Mouse (Mus musculus): ENCODE measurements around the gene Vps16. TPM values are rescaled to one million over a fixed set of nuclear protein-coding genes. Genes with fewer than 3 reads are reported as not detected.

The Vps16 gene
- polyA plus RNA-seq, 1 experiment: 38.8 TPM

DNA sequence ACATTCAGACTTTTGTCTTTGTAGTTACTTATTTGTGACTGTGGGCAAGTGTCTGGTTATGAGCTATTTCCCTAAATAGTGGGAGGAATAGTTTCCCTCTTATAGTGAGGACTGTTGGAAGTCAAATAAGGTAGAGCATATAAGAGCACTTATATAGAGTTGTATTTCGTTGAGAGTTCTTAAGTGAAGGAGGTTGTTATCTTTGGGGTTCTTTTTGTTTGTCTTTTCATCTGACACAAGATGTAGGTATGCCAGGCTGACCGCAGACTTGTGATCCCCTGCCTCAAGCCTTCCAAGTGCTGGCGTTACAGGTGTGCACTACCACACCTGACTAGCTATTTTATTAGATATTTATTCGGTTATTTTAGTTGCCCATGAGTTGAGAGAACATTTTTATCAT lies 58.0 kb downstream of the Vps16 start:
- 0 out of 2 replicates have a peak, but pooled peaks cover 2% of the 10 kb centered on the region for H3K36me3 ChIP-seq (ENCODE audit: control insufficient read depth, insufficient read depth, low read length)
- WGBS: 90% methylated on average over 4 of the region's 4 CpGs
- H3K4me1 ChIP-seq (ENCODE audit: control insufficient read depth, insufficient read depth, insufficient read length, low read length): no peaks in the 10 kb centered on the region
- TF ChIP-seq POLR2A (IDR thresholded peaks at IDR 0.05; ENCODE audit: low read depth, low read length) (no peak), CTCF (IDR thresholded peaks at IDR 0.05; ENCODE audit: extremely low read depth, insufficient read length, insufficient replicate concordance, low read depth, low read length) (no peak)
- no peaks in the 10 kb centered on the region for H3K27me3 ChIP-seq (ENCODE audit: control insufficient read depth, insufficient read depth, low read length)
- no peak overlapping the region for H3K4me3 ChIP-seq (ENCODE audit: low read depth, low read length)
- no peak overlapping the region for H3K27ac ChIP-seq (ENCODE audit: insufficient read depth, low read depth, low read length)

DNA sequence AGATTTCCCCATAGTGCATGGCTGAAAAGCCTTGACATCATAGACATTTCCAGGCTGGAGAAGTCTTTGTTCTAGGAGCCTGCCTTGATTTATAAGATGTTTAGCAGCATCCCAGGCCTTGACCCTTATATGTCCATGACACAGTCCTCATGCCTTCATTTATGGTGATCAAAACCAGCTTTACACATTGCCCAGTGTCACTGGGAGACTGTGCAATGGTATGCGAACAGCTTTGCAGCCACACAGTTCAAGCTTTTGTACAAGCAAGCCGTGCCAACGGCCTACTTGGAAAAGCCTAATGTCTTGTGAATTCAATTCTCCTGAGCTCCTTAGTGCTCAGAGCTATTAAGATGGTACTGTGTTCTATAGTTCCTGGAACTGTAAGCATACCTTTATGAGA lies 58.6 kb downstream of the Vps16 start:
- Histone ChIP-seq H3K27ac (ENCODE audit: insufficient read depth, low read depth, low read length) (no peak overlapping the region), H3K27me3 (ENCODE audit: control insufficient read depth, insufficient read depth, low read length) (no peaks in the 10 kb centered on the region), H3K4me3 (ENCODE audit: low read depth, low read length) (no peak overlapping the region), H3K36me3 (ENCODE audit: control insufficient read depth, insufficient read depth, low read length) (0 out of 2 replicates have a peak, but pooled peaks cover 2% of the 10 kb centered on the region), H3K4me1 (ENCODE audit: control insufficient read depth, insufficient read depth, insufficient read length, low read length) (no peaks in the 10 kb centered on the region)
- no peak for TF ChIP-seq POLR2A (IDR thresholded peaks at IDR 0.05; ENCODE audit: low read depth, low read length)
- no peak for TF ChIP-seq CTCF (IDR thresholded peaks at IDR 0.05; ENCODE audit: extremely low read depth, insufficient read length, insufficient replicate concordance, low read depth, low read length)
- 94% methylated on average over 3 of the region's 3 CpGs for WGBS

DNA sequence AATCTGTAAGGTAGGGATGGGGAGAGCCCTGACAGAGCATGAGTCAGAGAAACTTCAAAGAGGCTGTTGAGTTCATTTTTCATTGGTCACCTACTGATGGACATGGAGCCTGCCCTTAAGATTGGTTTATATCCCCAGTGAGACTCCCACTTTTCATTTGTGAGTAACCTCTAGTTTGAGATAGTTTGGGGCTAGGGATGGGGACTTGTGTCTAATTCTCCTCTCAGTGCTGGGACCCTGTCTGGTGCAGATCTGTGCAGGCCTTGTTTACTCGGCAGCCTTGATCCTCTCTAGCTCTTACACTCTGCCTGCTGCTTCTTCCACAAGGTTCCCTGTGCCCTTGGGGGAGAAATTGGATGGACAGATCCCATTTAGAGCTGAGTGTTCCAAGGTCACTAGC lies 60.1 kb downstream of the Vps16 start:
- Histone ChIP-seq H3K4me1 (ENCODE audit: control insufficient read depth, insufficient read depth, insufficient read length, low read length) (no peaks in the 10 kb centered on the region), H3K4me3 (ENCODE audit: low read depth, low read length) (no peak overlapping the region), H3K27ac (ENCODE audit: insufficient read depth, low read depth, low read length) (no peak overlapping the region), H3K27me3 (ENCODE audit: control insufficient read depth, insufficient read depth, low read length) (no peaks in the 10 kb centered on the region), H3K36me3 (ENCODE audit: control insufficient read depth, insufficient read depth, low read length) (no peaks in the 10 kb centered on the region)
- TF ChIP-seq CTCF (IDR thresholded peaks at IDR 0.05; ENCODE audit: extremely low read depth, insufficient read length, insufficient replicate concordance, low read depth, low read length) (no peak), POLR2A (IDR thresholded peaks at IDR 0.05; ENCODE audit: low read depth, low read length) (no peak)
- WGBS: 83% methylated on average over 1 of the region's 1 CpGs

DNA sequence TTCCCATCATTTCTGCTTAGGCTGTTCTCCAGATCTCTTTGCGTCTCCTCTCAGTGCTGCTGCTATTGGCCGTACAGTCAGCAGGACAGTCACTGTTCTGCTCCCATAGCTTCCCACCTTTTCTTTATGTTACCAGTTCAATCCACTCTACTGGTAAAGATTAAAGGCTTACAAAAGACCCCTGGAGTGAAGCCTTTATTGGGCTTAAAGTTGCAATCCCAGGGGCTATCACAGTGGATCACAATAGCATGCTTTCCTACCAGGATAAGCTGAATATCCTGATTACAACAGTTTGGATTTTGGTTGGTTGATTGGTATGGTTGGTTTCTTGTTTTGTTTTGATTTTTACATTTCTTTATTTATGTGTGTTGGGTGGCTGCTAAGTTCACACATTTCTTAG lies 63.9 kb downstream of the Vps16 start:
- 97% methylated on average over 2 of the region's 2 CpGs for WGBS
- Histone ChIP-seq H3K4me3 (ENCODE audit: low read depth, low read length) (no peak overlapping the region), H3K27ac (ENCODE audit: insufficient read depth, low read depth, low read length) (no peak overlapping the region), H3K36me3 (ENCODE audit: control insufficient read depth, insufficient read depth, low read length) (no peaks in the 10 kb centered on the region), H3K27me3 (ENCODE audit: control insufficient read depth, insufficient read depth, low read length) (no peaks in the 10 kb centered on the region), H3K4me1 (ENCODE audit: control insufficient read depth, insufficient read depth, insufficient read length, low read length) (no peaks in the 10 kb centered on the region)
- TF ChIP-seq POLR2A (IDR thresholded peaks at IDR 0.05; ENCODE audit: low read depth, low read length): no peak
- no peak for TF ChIP-seq CTCF (IDR thresholded peaks at IDR 0.05; ENCODE audit: extremely low read depth, insufficient read length, insufficient replicate concordance, low read depth, low read length)

DNA sequence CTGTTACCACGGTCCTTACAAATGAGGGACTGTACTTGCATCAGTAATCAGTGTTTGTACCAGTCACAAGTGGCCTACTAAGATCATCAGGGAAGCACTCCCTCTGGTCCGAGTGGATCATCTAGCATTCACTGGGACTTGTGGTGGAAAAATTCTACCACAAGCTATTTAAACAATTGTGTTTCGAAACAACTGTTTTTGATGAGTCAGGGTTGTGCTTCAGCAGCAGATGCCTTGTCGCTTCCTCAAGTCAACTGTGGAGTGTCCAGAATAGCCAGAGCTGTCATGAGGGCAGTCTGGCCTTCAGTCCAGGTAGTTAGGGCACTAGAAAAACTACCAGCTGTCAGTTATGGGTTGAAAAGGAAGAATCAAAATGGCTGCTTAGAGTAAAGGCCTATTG lies 64.5 kb downstream of the Vps16 start:
- H3K4me3 ChIP-seq (ENCODE audit: low read depth, low read length): no peak overlapping the region
- no peaks in the 10 kb centered on the region for H3K4me1 ChIP-seq (ENCODE audit: control insufficient read depth, insufficient read depth, insufficient read length, low read length)
- TF ChIP-seq POLR2A (IDR thresholded peaks at IDR 0.05; ENCODE audit: low read depth, low read length) (no peak), CTCF (IDR thresholded peaks at IDR 0.05; ENCODE audit: extremely low read depth, insufficient read length, insufficient replicate concordance, low read depth, low read length) (no peak)
- WGBS: 83% methylated on average over 4 of the region's 4 CpGs
- no peaks in the 10 kb centered on the region for H3K36me3 ChIP-seq (ENCODE audit: control insufficient read depth, insufficient read depth, low read length)
- H3K27me3 ChIP-seq (ENCODE audit: control insufficient read depth, insufficient read depth, low read length): no peaks in the 10 kb centered on the region
- H3K27ac ChIP-seq (ENCODE audit: insufficient read depth, low read depth, low read length): no peak overlapping the region

DNA sequence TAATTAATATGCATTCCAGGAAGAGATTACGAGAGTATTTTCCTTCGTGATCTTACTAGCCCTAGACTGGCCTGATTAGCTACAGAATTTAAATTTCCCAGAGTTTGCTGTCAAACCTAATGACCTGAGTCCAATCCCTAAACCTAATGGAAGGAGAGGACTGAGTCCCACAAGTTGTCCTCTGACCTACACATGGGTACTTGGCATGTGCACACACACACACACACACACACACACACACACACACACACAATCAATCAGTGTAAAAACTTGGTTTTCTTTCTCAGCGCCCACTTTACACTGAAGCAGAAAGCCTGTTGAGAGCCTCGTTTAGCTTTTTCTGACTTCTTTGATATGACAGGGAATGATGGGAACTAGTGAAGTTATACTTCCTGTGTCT lies 67.0 kb downstream of the Vps16 start:
- WGBS: 78% methylated on average over 4 of the region's 4 CpGs
- H3K4me3 ChIP-seq (ENCODE audit: low read depth, low read length): no peak overlapping the region
- H3K27ac ChIP-seq (ENCODE audit: insufficient read depth, low read depth, low read length): no peak overlapping the region
- H3K36me3 ChIP-seq (ENCODE audit: control insufficient read depth, insufficient read depth, low read length): no peaks in the 10 kb centered on the region
- no peak for TF ChIP-seq POLR2A (IDR thresholded peaks at IDR 0.05; ENCODE audit: low read depth, low read length)
- TF ChIP-seq CTCF (IDR thresholded peaks at IDR 0.05; ENCODE audit: extremely low read depth, insufficient read length, insufficient replicate concordance, low read depth, low read length): no peak
- no peaks in the 10 kb centered on the region for H3K4me1 ChIP-seq (ENCODE audit: control insufficient read depth, insufficient read depth, insufficient read length, low read length)
- H3K27me3 ChIP-seq (ENCODE audit: control insufficient read depth, insufficient read depth, low read length): no peaks in the 10 kb centered on the region

DNA sequence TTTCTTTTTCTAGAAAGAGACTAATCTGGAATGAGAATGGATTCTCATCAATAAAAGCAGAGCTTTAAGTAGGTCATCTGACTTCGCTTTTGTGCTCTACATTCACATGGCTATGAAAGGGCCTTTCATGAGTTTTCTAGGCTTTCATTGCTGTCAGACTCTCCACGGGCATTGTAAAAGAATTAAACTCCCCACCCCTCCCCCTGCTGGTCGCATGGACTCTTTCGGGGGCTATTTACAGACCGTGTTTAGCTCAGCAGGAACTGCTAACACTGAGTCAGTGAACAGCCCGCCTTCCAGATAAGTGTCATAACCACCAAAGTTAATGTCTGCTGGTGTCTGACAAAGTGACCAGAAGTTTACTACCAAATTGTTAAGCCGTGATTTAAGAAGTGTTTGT lies 67.4 kb downstream of the Vps16 start:
- H3K27ac ChIP-seq (ENCODE audit: insufficient read depth, low read depth, low read length): no peak overlapping the region
- H3K27me3 ChIP-seq (ENCODE audit: control insufficient read depth, insufficient read depth, low read length): no peaks in the 10 kb centered on the region
- no peaks in the 10 kb centered on the region for H3K4me1 ChIP-seq (ENCODE audit: control insufficient read depth, insufficient read depth, insufficient read length, low read length)
- WGBS: 34% methylated on average over 7 of the region's 7 CpGs
- no peak overlapping the region for H3K4me3 ChIP-seq (ENCODE audit: low read depth, low read length)
- TF ChIP-seq CTCF (IDR thresholded peaks at IDR 0.05; ENCODE audit: extremely low read depth, insufficient read length, insufficient replicate concordance, low read depth, low read length) (no peak), POLR2A (IDR thresholded peaks at IDR 0.05; ENCODE audit: low read depth, low read length) (no peak)
- no peaks in the 10 kb centered on the region for H3K36me3 ChIP-seq (ENCODE audit: control insufficient read depth, insufficient read depth, low read length)

Other genes with a start within 250 kb of the Vps16 start
- gene Snrpb, start 244.9 kb upstream of the Vps16 start, polyA plus RNA-seq (2012; rRNA removed): 126 and 223 TPM in 2 replicates
- gene Tmc2, start 229.1 kb upstream of the Vps16 start, polyA plus RNA-seq (2012; rRNA removed): not detected in 2 replicates
- 15.5 and 15.8 TPM in 2 replicates for gene Nop56, start 149.9 kb upstream of the Vps16 start, polyA plus RNA-seq (2012; rRNA removed)
- gene Idh3b, start 139.8 kb upstream of the Vps16 start, polyA plus RNA-seq (2012; rRNA removed): 170 and 242 TPM in 2 replicates
- gene Ebf4, start 129.2 kb upstream of the Vps16 start, polyA plus RNA-seq (2012; rRNA removed): 1.2 and 1.3 TPM in 2 replicates
- gene Cpxm1, start 26.8 kb upstream of the Vps16 start, polyA plus RNA-seq (2012; rRNA removed): 2.2 and 2.9 TPM in 2 replicates
- not detected in 2 replicates for gene Gm28372, start 19.1 kb upstream of the Vps16 start, polyA plus RNA-seq (2012; rRNA removed)
- not detected in 2 replicates for gene 1700020A23Rik, start 19.1 kb upstream of the Vps16 start, polyA plus RNA-seq (2012; rRNA removed)
- gene Tmem239, start 17.9 kb upstream of the Vps16 start, polyA plus RNA-seq (2012; rRNA removed): not detected in 2 replicates
- 8.5 and 11.6 TPM in 2 replicates for gene Pced1a, start 362 bp downstream of the Vps16 start, polyA plus RNA-seq (2012; rRNA removed)
- 15.0 and 21.8 TPM in 2 replicates for gene Ptpra, start 25.9 kb downstream of the Vps16 start, polyA plus RNA-seq (2012; rRNA removed)
- 38.0 and 82.5 TPM in 2 replicates for gene Mrps26, start 139.4 kb downstream of the Vps16 start, polyA plus RNA-seq (2012; rRNA removed)
- not detected in 2 replicates for gene Oxt, start 151.8 kb downstream of the Vps16 start, polyA plus RNA-seq (2012; rRNA removed)
- gene Avp, start 158.2 kb downstream of the Vps16 start, polyA plus RNA-seq (2012; rRNA removed): not detected in 2 replicates
- gene Fastkd5, start 205.7 kb downstream of the Vps16 start, polyA plus RNA-seq (2012; rRNA removed): 0.70 and 0.74 TPM in 2 replicates
- gene Ubox5, start 205.7 kb downstream of the Vps16 start, polyA plus RNA-seq (2012; rRNA removed): 2.0 and 3.4 TPM in 2 replicates
- gene Lzts3, start 218.5 kb downstream of the Vps16 start, polyA plus RNA-seq (2012; rRNA removed): 27.0 and 50.3 TPM in 2 replicates
- gene Ddrgk1, start 240.3 kb downstream of the Vps16 start, polyA plus RNA-seq (2012; rRNA removed): 29.3 and 55.9 TPM in 2 replicates
- gene Itpa, start 243.3 kb downstream of the Vps16 start, polyA plus RNA-seq (2012; rRNA removed): 9.5 and 16.2 TPM in 2 replicates

All from small intestine, adult 2 months (tissue).